Mouse (Mus musculus): Measurements from ENCODE around the gene Car3. TPM values are rescaled to one million over a fixed set of nuclear protein-coding genes. Genes with fewer than 3 reads are reported as not detected.

Gene Car3
- total and polyA plus RNA-seq, 2 experiments, result 1,504 to 1,802 TPM

- DNase-seq (ENCODE audit: extremely low read depth, low read depth, low spot score), result no peak
- peaks cover 6% of the 10 kb centered on the region for H3K4me1 ChIP-seq (ENCODE audit: control insufficient read depth, insufficient read depth, low read length)
- no peak overlapping the region for H3K27ac ChIP-seq (replicated peaks; ENCODE audit: insufficient read depth, low read depth, low read length)
- no peak overlapping the region for H3K4me3 ChIP-seq (ENCODE audit: insufficient read depth, low read depth, low read length)
- no peaks in the 10 kb centered on the region for H3K79me2 ChIP-seq (ENCODE audit: control insufficient read depth, insufficient read depth, low read length)
- H3K27me3 ChIP-seq (ENCODE audit: control insufficient read depth, insufficient read depth, low read length), result no peaks in the 10 kb centered on the region
- H3K36me3 ChIP-seq (ENCODE audit: control insufficient read depth, insufficient read depth, low read length), result no peaks in the 10 kb centered on the region
- WGBS, result 80% methylated on average over 2 of the region's 2 CpGs
- no peak for TF ChIP-seq POLR2A (IDR thresholded peaks at IDR 0.05; ENCODE audit: extremely low read depth, insufficient read depth, low read length)
- no peak for TF ChIP-seq CTCF (IDR thresholded peaks at IDR 0.05; ENCODE audit: low read depth, low read length)
- no peak overlapping the region for H3K9ac ChIP-seq (ENCODE audit: low read depth, low read length)
Observed at GRCm38 (mm10) chr3:14889085-14889484, 25.8 kb downstream of the Car3 start.

GRCm38 (mm10) chr3:14889716-14890409 is 26.6 kb downstream of the Car3 start:
- no peaks in the 10 kb centered on the region for H3K79me2 ChIP-seq (ENCODE audit: control insufficient read depth, insufficient read depth, low read length)
- no peaks in the 10 kb centered on the region for H3K27me3 ChIP-seq (ENCODE audit: control insufficient read depth, insufficient read depth, low read length)
- no peaks in the 10 kb centered on the region for H3K36me3 ChIP-seq (ENCODE audit: control insufficient read depth, insufficient read depth, low read length)
- H3K4me3 ChIP-seq (ENCODE audit: insufficient read depth, low read depth, low read length), result no peak overlapping the region
- no peak for DNase-seq (ENCODE audit: extremely low read depth, low read depth, low spot score)
- 0 out of 2 replicates have a peak overlapping the region, but pooled peaks have one; percentile 7 for H3K27ac ChIP-seq (replicated peaks; ENCODE audit: insufficient read depth, low read depth, low read length)
- WGBS, result 74% methylated on average over 4 of the region's 4 CpGs
- H3K4me1 ChIP-seq (ENCODE audit: control insufficient read depth, insufficient read depth, low read length), result peaks cover 6% of the 10 kb centered on the region
- H3K9ac ChIP-seq (ENCODE audit: low read depth, low read length), result no peak overlapping the region
- TF ChIP-seq POLR2A (IDR thresholded peaks at IDR 0.05; ENCODE audit: extremely low read depth, insufficient read depth, low read length) (no peak), CTCF (IDR thresholded peaks at IDR 0.05; ENCODE audit: low read depth, low read length) (no peak)

GRCm38 (mm10) chr3:14892991-14893390 is 29.7 kb downstream of the Car3 start:
- Histone ChIP-seq H3K4me1 (ENCODE audit: control insufficient read depth, insufficient read depth, low read length) (peaks cover 4% of the 10 kb centered on the region; the same call in 1 of the 2 replicates), H3K36me3 (ENCODE audit: control insufficient read depth, insufficient read depth, low read length) (no peaks in the 10 kb centered on the region), H3K79me2 (ENCODE audit: control insufficient read depth, insufficient read depth, low read length) (no peaks in the 10 kb centered on the region), H3K27ac (replicated peaks; ENCODE audit: insufficient read depth, low read depth, low read length) (no peak overlapping the region), H3K27me3 (ENCODE audit: control insufficient read depth, insufficient read depth, low read length) (no peaks in the 10 kb centered on the region), H3K9ac (ENCODE audit: low read depth, low read length) (no peak overlapping the region), H3K4me3 (ENCODE audit: insufficient read depth, low read depth, low read length) (no peak overlapping the region)
- no peak for DNase-seq (ENCODE audit: extremely low read depth, low read depth, low spot score)
- WGBS, result 85% methylated on average over 3 of the region's 3 CpGs
- no peak for TF ChIP-seq CTCF (IDR thresholded peaks at IDR 0.05; ENCODE audit: low read depth, low read length)
- TF ChIP-seq POLR2A (IDR thresholded peaks at IDR 0.05; ENCODE audit: extremely low read depth, insufficient read depth, low read length), result no peak

- Histone ChIP-seq H3K4me1 (ENCODE audit: control insufficient read depth, insufficient read depth, low read length) (peaks cover 4% of the 10 kb centered on the region; the same call in 1 of the 2 replicates), H3K79me2 (ENCODE audit: control insufficient read depth, insufficient read depth, low read length) (no peaks in the 10 kb centered on the region), H3K36me3 (ENCODE audit: control insufficient read depth, insufficient read depth, low read length) (no peaks in the 10 kb centered on the region), H3K27me3 (ENCODE audit: control insufficient read depth, insufficient read depth, low read length) (no peaks in the 10 kb centered on the region), H3K9ac (ENCODE audit: low read depth, low read length) (no peak overlapping the region), H3K4me3 (ENCODE audit: insufficient read depth, low read depth, low read length) (no peak overlapping the region), H3K27ac (replicated peaks; ENCODE audit: insufficient read depth, low read depth, low read length) (no peak overlapping the region)
- DNase-seq (ENCODE audit: extremely low read depth, low read depth, low spot score), result no peak
- WGBS, result 74% methylated on average over 5 of the region's 5 CpGs
- TF ChIP-seq CTCF (IDR thresholded peaks at IDR 0.05; ENCODE audit: low read depth, low read length), result no peak
- TF ChIP-seq POLR2A (IDR thresholded peaks at IDR 0.05; ENCODE audit: extremely low read depth, insufficient read depth, low read length), result no peak
Observed at GRCm38 (mm10) chr3:14893700-14894099, 30.4 kb downstream of the Car3 start.

- Histone ChIP-seq H3K27me3 (ENCODE audit: control insufficient read depth, insufficient read depth, low read length) (no peaks in the 10 kb centered on the region), H3K4me1 (ENCODE audit: control insufficient read depth, insufficient read depth, low read length) (peaks cover 4% of the 10 kb centered on the region; the same call in 1 of the 2 replicates), H3K4me3 (ENCODE audit: insufficient read depth, low read depth, low read length) (no peak overlapping the region), H3K9ac (ENCODE audit: low read depth, low read length) (no peak overlapping the region), H3K27ac (replicated peaks; ENCODE audit: insufficient read depth, low read depth, low read length) (no peak overlapping the region), H3K36me3 (ENCODE audit: control insufficient read depth, insufficient read depth, low read length) (no peaks in the 10 kb centered on the region; the same call in 1 of the 2 replicates), H3K79me2 (ENCODE audit: control insufficient read depth, insufficient read depth, low read length) (no peaks in the 10 kb centered on the region)
- TF ChIP-seq CTCF (IDR thresholded peaks at IDR 0.05; ENCODE audit: low read depth, low read length) (no peak), POLR2A (IDR thresholded peaks at IDR 0.05; ENCODE audit: extremely low read depth, insufficient read depth, low read length) (no peak)
- no peak for DNase-seq (ENCODE audit: extremely low read depth, low read depth, low spot score)
- 81% methylated on average over 3 of the region's 3 CpGs for WGBS
Observed at GRCm38 (mm10) chr3:14895333-14895732, 32.0 kb downstream of the Car3 start.

- no peak overlapping the region for H3K27ac ChIP-seq (replicated peaks; ENCODE audit: insufficient read depth, low read depth, low read length)
- DNase-seq (ENCODE audit: extremely low read depth, low read depth, low spot score), result peak; percentile 69
Observed at GRCm38 (mm10) chr3:14897770-14898169, 34.5 kb downstream of the Car3 start.

More at GRCm38 (mm10) chr3:14897770-14898169, 34.5 kb downstream of the Car3 start:
- WGBS, result 17% methylated on average over 6 of the region's 6 CpGs
- no peak overlapping the region for H3K4me3 ChIP-seq (ENCODE audit: insufficient read depth, low read depth, low read length)
- no peak for TF ChIP-seq POLR2A (IDR thresholded peaks at IDR 0.05; ENCODE audit: extremely low read depth, insufficient read depth, low read length)
- 0 out of 2 replicates have a peak, but pooled peaks have one; percentile 6 for TF ChIP-seq CTCF (IDR thresholded peaks at IDR 0.05; ENCODE audit: low read depth, low read length)
- H3K79me2 ChIP-seq (ENCODE audit: control insufficient read depth, insufficient read depth, low read length), result no peaks in the 10 kb centered on the region
- no peak overlapping the region for H3K9ac ChIP-seq (ENCODE audit: low read depth, low read length)
- H3K4me1 ChIP-seq (ENCODE audit: control insufficient read depth, insufficient read depth, low read length), result peaks cover 4% of the 10 kb centered on the region; the same call in 1 of the 2 replicates
- peaks cover 6% of the 10 kb centered on the region; the same call in 1 of the 2 replicates for H3K36me3 ChIP-seq (ENCODE audit: control insufficient read depth, insufficient read depth, low read length)
- H3K27me3 ChIP-seq (ENCODE audit: control insufficient read depth, insufficient read depth, low read length), result no peaks in the 10 kb centered on the region

Measured in liver, adult 2 months (tissue).